Mouse (Mus musculus) urinary bladder, postnatal 25 days (tissue): ENCODE data around the gene Slc4a8.

Source experiments
- DNase-seq: peaks from one replicate; pipeline ENCODE4 v3.0.0; 2022; ENCODE audit warnings: low spot score

Slc4a8 gene

DNA sequence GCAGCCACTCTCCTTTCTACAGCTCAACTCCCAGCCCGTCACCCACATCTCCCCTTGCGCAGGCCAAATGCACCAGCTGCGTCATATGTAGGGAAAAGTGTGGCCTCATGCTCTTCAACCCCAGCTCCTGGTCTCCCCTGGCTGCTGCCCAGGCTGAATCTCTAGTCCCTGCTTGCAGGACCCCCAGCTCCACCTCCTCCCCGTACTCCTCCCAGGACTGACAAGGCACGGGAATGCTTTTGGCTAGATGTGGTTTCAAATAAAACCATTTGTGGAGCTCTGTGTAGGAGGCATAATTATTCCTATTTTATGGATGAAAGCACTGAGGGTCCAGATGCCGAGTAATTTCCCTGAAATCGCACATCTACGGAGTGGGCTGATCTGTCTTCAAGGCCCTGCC, 70.6 kb downstream of the Slc4a8 start:
- no peak for DNase-seq

DNA sequence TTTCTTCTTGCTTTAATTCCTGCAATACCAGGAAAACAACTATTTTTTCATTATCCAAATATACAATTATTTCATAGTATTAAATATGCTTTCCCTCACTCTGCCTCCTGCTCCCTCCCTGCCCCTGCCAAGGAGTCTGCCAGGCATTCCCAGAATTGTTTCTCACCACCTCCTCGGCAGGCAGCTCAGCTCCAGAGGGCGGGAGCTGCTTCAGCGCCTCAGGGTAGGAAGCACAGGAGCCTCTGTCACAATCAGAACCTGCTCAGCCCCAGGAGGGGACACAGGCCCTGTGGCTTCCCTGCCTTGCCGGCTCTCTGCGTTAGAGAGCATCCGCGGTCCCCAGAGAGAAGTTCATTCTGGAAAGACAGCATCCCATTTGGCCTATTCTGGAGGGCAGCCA, 71.2 kb downstream of the Slc4a8 start:
- DNase-seq, result no peak

DNA sequence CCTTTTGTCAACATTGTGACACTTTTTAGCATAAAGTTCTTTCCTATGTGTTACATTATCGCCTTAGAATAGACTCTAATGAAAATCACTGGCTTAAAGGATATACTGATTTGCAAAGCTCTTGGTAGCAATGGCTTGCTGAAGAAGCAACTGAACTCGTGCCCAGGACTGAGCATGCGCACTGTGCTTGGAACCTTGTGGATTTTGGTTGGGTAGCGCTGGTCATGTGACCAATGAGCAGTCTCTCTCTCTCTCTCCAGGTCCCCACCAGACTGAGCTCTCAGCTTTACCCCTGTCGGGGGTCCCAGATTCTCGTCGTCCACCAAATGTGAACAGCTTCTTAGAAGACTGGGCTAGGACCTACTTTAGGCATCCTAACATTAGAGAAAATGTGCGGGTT, 75.2 kb downstream of the Slc4a8 start:
- DNase-seq, result no peak

DNA sequence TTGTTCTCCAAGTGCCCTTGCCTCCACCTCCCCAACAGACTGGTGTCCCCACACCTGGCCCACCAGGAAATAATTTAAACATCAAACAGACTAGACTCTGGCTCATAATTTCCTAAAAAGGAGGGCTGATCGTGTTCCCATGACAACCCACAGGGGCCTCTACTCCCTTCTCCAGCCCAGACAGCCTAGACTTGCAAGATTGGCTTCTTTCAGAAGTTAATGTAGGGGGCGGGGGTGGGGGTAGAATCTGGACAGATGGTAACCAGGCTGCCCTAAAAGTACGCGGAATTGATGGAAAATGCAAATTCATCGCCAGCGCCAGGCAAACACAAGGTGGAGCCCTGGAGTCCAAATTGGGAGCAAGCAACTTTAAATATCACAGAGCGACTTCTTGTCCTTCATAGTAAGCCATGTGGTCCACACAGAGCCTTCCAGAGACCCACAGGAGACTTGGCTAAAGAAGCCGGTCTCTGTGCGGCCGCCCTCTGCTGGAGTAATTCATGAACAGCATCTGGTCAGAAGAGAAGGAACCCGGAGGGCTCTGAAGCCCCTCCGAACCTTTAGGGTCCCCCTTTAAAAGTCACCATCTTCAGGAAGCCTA, 77.2 kb downstream of the Slc4a8 start:
- peak; percentile 43 for DNase-seq

DNA sequence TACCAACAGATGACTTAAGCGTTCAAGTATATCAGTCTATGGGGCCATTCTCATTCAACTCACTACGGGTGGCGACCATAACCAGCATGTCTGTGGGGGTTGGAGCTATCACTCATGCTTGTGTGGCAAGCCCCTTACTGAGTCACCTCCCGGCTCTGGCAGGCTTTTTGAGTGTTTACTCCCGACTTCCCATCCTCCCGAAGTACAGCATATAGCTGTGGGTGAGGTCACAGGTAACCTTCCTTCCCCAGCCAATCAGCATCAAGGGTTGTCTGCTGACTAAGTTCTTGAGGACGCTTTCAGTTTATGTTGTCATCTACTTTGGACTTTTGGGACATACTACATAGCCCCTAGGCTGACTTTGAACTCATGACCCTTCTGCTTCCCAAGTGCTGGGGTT, 82.8 kb downstream of the Slc4a8 start:
- no peak for DNase-seq

DNA sequence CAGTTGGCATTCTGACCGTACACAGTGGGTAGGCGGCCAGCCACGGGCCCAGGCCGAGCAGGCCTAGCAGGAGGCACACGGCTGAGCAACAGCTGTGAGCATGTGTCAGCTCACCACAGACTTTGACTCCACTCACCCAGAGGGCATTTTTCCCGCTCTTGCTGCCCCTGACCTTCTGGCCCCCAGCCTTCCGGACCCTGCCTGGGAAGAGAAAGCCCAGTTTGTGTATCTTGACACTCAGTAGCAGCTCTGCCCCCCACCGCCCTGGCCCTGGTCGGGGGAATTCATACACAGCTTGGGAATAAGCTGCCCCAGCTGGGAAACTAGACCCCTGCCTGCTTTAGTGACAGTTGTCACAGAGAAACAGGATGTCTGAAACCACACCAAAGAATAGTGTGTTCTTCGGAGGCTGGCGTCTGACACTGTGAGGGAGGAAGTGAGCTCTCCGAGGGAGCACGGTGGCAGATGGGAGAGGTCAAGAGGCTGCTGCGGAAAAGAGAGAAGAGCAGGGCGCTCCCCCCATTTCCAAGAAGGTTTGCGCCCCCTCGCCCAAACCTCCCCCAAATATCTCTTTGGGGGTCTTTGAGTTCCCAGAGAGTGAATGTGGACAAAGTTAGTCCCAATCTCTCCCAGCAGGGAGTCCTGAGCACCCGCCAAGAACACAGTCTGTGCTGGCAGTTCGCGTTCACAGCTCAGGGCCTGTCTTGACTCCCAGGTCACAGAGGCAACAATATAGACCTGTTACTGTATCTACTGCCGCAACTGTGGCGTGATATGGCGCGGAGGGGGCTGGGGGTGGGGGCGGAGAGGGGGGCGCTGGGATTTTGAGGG, 83.7 kb downstream of the Slc4a8 start:
- DNase-seq, result no peak

DNA sequence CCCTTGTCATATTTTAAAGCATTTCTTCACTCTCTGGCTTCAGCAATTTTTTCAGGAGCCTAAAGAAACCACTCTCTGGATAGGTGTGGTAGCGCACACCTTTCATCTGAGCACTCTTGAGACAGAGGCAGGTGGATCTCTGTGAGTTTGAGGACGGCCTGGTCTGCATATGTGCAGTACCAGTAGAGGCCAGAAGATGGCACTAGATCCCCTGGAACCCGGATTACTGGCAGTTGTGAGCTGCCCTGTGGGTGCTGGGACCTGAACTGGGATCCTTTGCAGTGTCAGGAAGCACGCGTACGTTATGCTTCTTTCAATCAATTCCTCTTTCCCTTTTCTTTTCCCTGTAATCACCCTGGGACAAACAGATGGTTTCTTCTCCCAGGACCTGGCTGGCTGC, 85.6 kb downstream of the Slc4a8 start:
- no peak for DNase-seq

DNA sequence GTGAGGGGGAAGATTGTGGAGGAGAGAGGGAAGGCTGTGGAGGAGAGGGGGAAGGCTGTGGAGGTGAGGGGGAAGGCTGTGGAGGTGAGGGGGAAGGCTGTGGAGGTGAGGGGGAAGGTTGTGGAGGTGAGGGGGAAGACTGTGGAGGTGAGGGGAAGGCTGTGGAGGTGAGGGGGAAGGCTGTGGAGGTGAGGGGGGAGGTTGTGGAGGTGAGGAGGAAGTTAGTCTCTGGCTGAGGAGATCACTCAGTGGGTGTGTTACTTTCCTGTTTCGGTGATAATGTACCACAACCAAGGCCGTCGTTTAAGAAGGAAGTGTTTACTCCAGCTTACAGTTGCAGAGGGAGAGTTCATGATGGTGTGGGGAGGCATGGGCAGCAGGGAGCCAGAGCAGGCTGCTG, 96.0 kb downstream of the Slc4a8 start:
- DNase-seq, result no peak

DNA sequence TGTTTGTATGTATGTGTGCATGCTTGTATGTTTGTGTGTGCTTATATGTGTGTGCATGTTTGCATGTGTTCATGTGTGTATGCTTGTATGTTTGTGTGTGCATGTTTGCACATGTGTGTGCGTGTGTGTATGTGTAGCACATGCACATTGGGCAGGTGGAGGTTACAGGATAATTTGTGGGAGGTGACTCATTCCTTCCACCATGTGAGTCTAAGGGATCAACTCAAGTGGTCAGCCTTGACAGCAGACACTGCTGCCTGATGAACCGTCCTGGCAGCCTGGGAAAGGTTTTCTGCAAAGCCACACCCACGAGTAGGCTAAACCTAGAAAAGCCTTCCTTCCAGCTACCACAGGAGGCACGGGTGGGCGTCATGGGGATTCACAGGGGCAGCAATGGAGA, 99.3 kb downstream of the Slc4a8 start:
- no peak for DNase-seq

DNA sequence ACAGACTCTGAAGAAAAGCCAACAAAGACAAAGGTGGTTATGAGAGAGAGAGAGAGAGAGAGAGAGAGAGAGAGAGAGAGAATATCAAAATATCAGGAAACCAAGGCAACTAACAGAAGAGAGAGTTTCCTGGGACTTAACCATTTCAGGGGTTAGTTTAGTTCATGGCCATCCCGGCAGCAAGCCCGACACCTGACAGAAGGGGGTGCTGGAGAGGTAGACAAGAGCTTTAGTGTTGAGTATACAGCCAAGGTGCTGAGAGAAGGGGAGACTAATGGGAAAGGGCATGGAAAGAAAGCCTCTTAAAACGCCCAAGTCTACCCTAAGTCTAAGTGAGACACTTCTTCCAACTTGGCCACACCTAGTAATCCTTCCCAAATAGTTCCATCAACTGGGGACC, 104.0 kb downstream of the Slc4a8 start:
- DNase-seq, result no peak

DNA sequence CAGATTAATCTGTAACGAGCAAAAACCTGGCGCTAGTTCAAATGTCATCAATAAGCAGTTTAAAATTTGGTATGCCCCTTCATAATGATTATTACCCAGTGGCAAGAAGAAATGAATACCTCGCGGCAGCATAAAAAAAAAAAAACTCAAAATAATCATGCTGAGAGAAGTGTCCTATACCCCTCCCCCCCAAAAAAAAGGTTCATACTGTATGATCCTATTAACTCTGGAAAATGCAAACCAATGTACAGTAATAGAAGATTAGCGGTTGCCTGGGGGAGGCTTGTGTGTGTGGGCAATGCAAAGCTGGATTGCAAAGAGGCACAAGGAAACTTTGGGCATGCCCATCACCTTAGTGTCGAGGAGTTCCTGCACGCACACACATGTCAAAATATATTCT, 108.0 kb downstream of the Slc4a8 start, which contains the start of gene Scn8a:
Gene Scn8a, plus strand, starts transcription at position 301 of the 400 bp plus-strand sequence.
- no peak for DNase-seq

DNA sequence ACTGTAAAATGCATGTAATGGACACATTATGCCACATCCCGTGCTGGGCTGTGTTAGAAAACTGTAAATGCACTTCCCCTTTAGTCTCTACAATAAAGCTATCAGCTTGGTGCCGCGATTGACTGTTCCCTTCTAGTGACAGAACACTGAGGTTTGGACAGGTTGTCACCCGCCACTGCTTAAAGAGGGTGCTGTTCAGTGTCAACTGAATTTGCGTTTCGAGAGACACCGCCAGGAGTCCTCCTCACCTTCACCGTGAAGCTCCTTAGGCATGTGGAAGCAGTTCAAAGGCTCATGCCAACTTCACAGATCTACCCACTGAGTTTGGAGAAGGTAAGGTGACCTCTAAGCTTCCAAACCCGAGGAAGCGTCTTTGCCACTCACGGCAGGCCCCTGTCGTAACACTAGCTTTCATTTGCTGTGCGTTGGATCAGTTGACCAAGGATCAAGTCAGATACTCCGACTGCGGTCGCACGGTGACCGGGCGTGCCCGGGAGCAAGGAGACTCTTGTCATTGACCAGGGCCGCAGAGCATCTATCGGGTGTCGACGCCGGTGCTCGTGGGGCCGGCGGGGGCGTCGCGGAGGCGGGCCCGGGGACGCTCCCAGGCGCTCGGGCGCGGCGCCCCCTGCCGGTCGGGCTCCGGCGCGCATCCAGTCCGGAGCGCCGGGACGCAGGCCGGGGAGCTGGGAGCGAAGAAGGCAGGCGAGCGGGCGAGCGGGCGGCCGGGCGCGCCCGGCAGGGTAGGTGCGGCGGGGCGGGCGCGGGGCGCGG, 108.6 kb downstream of the Slc4a8 start:
- peak; percentile 51 for DNase-seq

DNA sequence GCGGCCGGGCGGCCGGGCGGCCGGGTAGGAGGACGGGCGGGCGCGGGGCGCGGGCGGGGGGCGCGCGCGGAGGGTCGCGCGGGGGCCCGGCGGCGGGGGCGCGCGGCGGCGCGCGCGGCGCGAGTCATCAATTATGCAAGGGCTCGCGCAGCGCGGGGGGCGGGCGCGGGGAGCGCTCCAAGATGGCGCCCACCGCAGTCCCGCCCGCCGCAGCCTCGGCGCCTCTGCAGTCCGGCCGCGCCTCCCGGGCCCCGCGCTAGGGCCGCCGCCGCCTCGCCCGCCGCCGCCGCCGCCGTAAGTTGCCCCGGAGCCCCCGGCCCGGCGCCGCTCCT, 109.2 kb downstream of the Slc4a8 start:
- no peak for DNase-seq

DNA sequence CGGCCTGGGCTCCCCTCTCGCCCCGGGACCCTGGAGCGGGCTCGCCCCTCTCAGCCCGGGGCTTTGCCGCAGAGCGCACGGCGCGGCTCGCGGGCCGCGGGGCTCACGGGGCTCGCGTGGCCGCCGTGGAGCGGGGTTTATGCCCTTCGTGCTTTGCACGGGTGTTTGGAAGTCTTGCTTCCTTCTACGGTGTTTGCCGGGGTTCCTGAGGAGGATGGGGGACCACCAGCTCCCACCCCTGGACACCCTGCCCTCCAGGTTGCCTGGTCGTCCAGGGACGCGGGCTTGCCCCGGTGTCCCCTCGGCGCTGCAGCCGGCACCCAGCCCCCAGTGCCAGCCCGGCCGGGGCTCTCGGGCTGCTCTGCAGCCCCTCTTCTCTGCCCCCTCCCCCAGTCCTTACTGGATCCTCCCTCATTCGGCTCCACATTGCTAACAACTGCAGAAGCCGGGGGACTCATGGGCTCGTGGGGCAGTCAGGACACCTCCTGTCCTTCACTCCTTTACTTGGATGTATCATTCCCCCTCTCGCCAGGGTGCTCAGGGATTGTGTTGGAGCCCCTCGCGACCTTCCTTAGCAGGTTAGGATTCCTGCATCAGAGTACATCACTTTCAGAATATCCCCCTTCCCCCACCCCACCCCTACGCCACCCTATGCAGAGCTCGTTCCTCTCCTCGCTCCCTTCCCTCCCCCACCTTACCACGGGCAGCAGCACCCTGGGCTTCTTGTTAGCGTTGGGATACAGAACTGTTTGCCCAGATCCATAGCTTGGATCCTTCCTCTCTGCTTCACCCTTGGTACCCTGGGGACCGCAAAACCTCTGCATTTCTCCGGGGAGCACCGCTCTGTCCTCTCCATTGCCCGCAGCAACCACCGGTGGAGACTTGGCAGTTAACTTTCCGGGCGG, 109.8 kb downstream of the Slc4a8 start:
- no peak for DNase-seq

DNA sequence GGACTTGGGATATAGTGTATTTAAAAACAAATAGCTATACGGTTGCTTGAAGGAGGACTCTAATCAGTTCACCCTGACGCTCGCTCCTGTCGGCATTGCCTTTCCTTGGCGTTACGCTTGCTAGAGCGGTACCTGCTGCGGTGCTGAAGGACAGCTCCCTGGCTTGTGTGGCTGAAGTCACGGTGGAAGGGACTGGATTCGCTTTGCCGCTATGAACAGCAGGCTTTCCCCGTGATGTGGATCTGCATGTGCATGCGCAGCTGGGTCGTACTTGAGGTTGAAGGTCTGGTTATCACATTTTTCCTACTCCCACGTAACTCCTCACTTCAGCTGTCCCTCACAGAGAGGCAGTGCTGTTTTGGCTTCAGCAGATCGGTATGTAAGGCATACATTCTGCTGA, 111.6 kb downstream of the Slc4a8 start:
- DNase-seq, result peak; percentile 77
